Mouse (Mus musculus) neural tube, embryonic 15.5 days (tissue): ENCODE measurements around the gene Fen1. TPM values are rescaled to one million over a fixed set of nuclear protein-coding genes. Genes with fewer than 3 reads are reported as not detected.
"Not testable (repeated sequence)": the region's sequence is repeated elsewhere in the genome, so short reads cannot be mapped to it uniquely, and the experiment has no call there.

Experiments used
- ATAC-seq: fragments of 200-750 bp; cut with Nextera tagmentation; 2 replicates; pipeline ENCODE4 v1.8.0; 2017; ENCODE audit warnings: mild to moderate bottlenecking, moderate TSS enrichment, moderate library complexity; ENCODE audit not compliant: low FRiP score
- H3K27ac ChIP-seq: fragments of 300-500 bp; sonication (generic); replicated peaks from 2 replicates; pipeline ENCODE4 v1.5.1; 2015; ENCODE audit warnings: mild to moderate bottlenecking, inconsistent platforms
- H3K27me3 ChIP-seq: fragments of 300-500 bp; sonication (generic); replicated peaks from 2 replicates; pipeline ENCODE4 v1.6.1; 2015; ENCODE audit warnings: inconsistent platforms
- H3K36me3 ChIP-seq: fragments of 300-500 bp; sonication (generic); 2 replicates; pipeline ENCODE4 v1.6.1; 2015; ENCODE audit warnings: inconsistent platforms
- H3K4me1 ChIP-seq: fragments of 300-500 bp; sonication (generic); 2 replicates; pipeline ENCODE4 v1.6.1; 2015; ENCODE audit warnings: inconsistent platforms
- H3K4me2 ChIP-seq: fragments of 300-500 bp; sonication (generic); 2 replicates; pipeline ENCODE4 v1.6.1; 2015; ENCODE audit warnings: inconsistent platforms, mild to moderate bottlenecking, moderate library complexity
- H3K4me3 ChIP-seq: fragments of 300-500 bp; sonication (generic); replicated peaks from 2 replicates; pipeline ENCODE4 v1.5.1; 2015; ENCODE audit warnings: mild to moderate bottlenecking, inconsistent platforms
- H3K9ac ChIP-seq: fragments of 300-500 bp; sonication (generic); replicated peaks from 2 replicates; pipeline ENCODE4 v1.6.1; 2015; ENCODE audit warnings: mild to moderate bottlenecking, inconsistent platforms
- H3K9me3 ChIP-seq: fragments of 300-500 bp; sonication (generic); replicated peaks from 2 replicates; pipeline ENCODE4 v1.6.1; 2016; ENCODE audit warnings: inconsistent platforms
- WGBS: fragments of 180-500 bp; shearing (Covaris S2); methylation state at CpG from one replicate; pipeline ENCODE4 v1.1.7; 2015; ENCODE audit warnings: mixed read lengths; 5-methylcytosine and 5-hydroxymethylcytosine counted together
- polyA plus RNA-seq: library from polyadenylated mRNA; unstranded; fragments of >200 nt; fragmentation: Nextera tagmentation; extraction: Ambion mirVana; gene quantifications from 2 replicates; pipeline ENCODE4 v1.2.1, GENCODE M21; 2015

Fen1 gene
- polyA plus RNA-seq, 1 experiment from 2014 or later: 22.8 TPM

- no peaks in the 10 kb centered on the region for H3K4me1 ChIP-seq
- H3K36me3 ChIP-seq: no peaks in the 10 kb centered on the region
- H3K4me3 ChIP-seq: no peak overlapping the region
- H3K9me3 ChIP-seq: no peaks in the 10 kb centered on the region
- 72% methylated on average over 1 of the region's 1 CpGs for whole genome bisulfite sequencing
- H3K9ac ChIP-seq: no peak overlapping the region
- ATAC-seq: no peak
- no peak overlapping the region for H3K27ac ChIP-seq
- no peak overlapping the region for H3K4me2 ChIP-seq
- H3K27me3 ChIP-seq: no peaks in the 10 kb centered on the region
Measured at GRCm38 (mm10) chr19:10176477-10176876, 27.5 kb downstream of the Fen1 start.

GRCm38 (mm10) chr19:10174956-10175355 is 29.0 kb downstream of the Fen1 start:
- no peak overlapping the region for H3K27ac ChIP-seq
- H3K4me1 ChIP-seq: no peaks in the 10 kb centered on the region
- no peaks in the 10 kb centered on the region for H3K27me3 ChIP-seq
- H3K4me3 ChIP-seq: no peak overlapping the region
- 79% methylated on average over 4 of the region's 4 CpGs for WGBS
- H3K36me3 ChIP-seq: no peaks in the 10 kb centered on the region
- H3K9ac ChIP-seq: no peak overlapping the region
- ATAC-seq: no peak
- H3K4me2 ChIP-seq: no peak overlapping the region
- no peaks in the 10 kb centered on the region for H3K9me3 ChIP-seq

GRCm38 (mm10) chr19:10173844-10174539 is 30.0 kb downstream of the Fen1 start:
- Histone ChIP-seq H3K4me1 (no peaks in the 10 kb centered on the region), H3K36me3 (no peaks in the 10 kb centered on the region), H3K9me3 (no peaks in the 10 kb centered on the region), H3K4me3 (no peak overlapping the region), H3K27me3 (no peaks in the 10 kb centered on the region), H3K27ac (no peak overlapping the region), H3K4me2 (no peak overlapping the region), H3K9ac (no peak overlapping the region)
- WGBS: 97% methylated on average over 7 of the region's 7 CpGs
- ATAC-seq: no peak

GRCm38 (mm10) chr19:10173116-10173718 is 30.8 kb downstream of the Fen1 start:
- H3K27me3 ChIP-seq: no peaks in the 10 kb centered on the region
- ATAC-seq: no peak
- H3K4me1 ChIP-seq: no peaks in the 10 kb centered on the region
- H3K4me2 ChIP-seq: no peak overlapping the region
- no peak overlapping the region for H3K9ac ChIP-seq
- H3K27ac ChIP-seq: no peak overlapping the region
- no peak overlapping the region for H3K4me3 ChIP-seq
- no peaks in the 10 kb centered on the region for H3K9me3 ChIP-seq
- no peaks in the 10 kb centered on the region for H3K36me3 ChIP-seq
- 89% methylated on average over 5 of the region's 5 CpGs for WGBS

GRCm38 (mm10) chr19:10171846-10172245 is 32.1 kb downstream of the Fen1 start:
- Histone ChIP-seq H3K9ac (no peak overlapping the region), H3K36me3 (no peaks in the 10 kb centered on the region), H3K4me1 (no peaks in the 10 kb centered on the region), H3K27ac (no peak overlapping the region), H3K27me3 (no peaks in the 10 kb centered on the region), H3K9me3 (no peaks in the 10 kb centered on the region), H3K4me3 (no peak overlapping the region), H3K4me2 (no peak overlapping the region)
- no peak for ATAC-seq

- Histone ChIP-seq H3K9ac (no peak overlapping the region), H3K4me2 (no peak overlapping the region), H3K27ac (no peak overlapping the region), H3K27me3 (no peaks in the 10 kb centered on the region), H3K4me1 (no peaks in the 10 kb centered on the region), H3K9me3 (no peaks in the 10 kb centered on the region), H3K36me3 (no peaks in the 10 kb centered on the region), H3K4me3 (no peak overlapping the region)
- ATAC-seq: no peak
- 68% methylated on average over 7 of the region's 7 CpGs for WGBS
Measured at GRCm38 (mm10) chr19:10171359-10171758, 32.6 kb downstream of the Fen1 start.

- WGBS: 14% methylated on average over 1 of the region's 1 CpGs
- H3K9ac ChIP-seq: no peak overlapping the region
- H3K27me3 ChIP-seq: no peaks in the 10 kb centered on the region
- H3K4me1 ChIP-seq: no peaks in the 10 kb centered on the region
- H3K9me3 ChIP-seq: no peaks in the 10 kb centered on the region
- H3K4me3 ChIP-seq: no peak overlapping the region
- no peak overlapping the region for H3K27ac ChIP-seq
- H3K36me3 ChIP-seq: no peaks in the 10 kb centered on the region
- ATAC-seq: no peak
- H3K4me2 ChIP-seq: no peak overlapping the region
Measured at GRCm38 (mm10) chr19:10170466-10170865, 33.5 kb downstream of the Fen1 start.

GRCm38 (mm10) chr19:10169692-10170330 is 34.2 kb downstream of the Fen1 start:
- not testable (repeated sequence) for H3K36me3 ChIP-seq, H3K4me3 ChIP-seq, H3K27ac ChIP-seq, H3K9ac ChIP-seq, H3K27me3 ChIP-seq, H3K4me1 ChIP-seq, H3K4me2 ChIP-seq, ATAC-seq, H3K9me3 ChIP-seq
- WGBS: 91% methylated on average over 3 of the region's 3 CpGs

GRCm38 (mm10) chr19:10169179-10169578 is 34.8 kb downstream of the Fen1 start:
- no peaks in the 10 kb centered on the region for H3K9me3 ChIP-seq
- H3K4me1 ChIP-seq: no peaks in the 10 kb centered on the region
- no peaks in the 10 kb centered on the region for H3K27me3 ChIP-seq
- no peak overlapping the region for H3K9ac ChIP-seq
- no peak overlapping the region for H3K4me2 ChIP-seq
- no peak for ATAC-seq
- H3K27ac ChIP-seq: no peak overlapping the region
- H3K4me3 ChIP-seq: no peak overlapping the region
- no peaks in the 10 kb centered on the region for H3K36me3 ChIP-seq

GRCm38 (mm10) chr19:10168441-10168840 is 35.5 kb downstream of the Fen1 start:
- no peak overlapping the region for H3K27ac ChIP-seq
- no peak overlapping the region for H3K4me3 ChIP-seq
- no peak overlapping the region for H3K4me2 ChIP-seq
- H3K9me3 ChIP-seq: no peaks in the 10 kb centered on the region
- no peak for ATAC-seq
- H3K36me3 ChIP-seq: no peaks in the 10 kb centered on the region
- H3K4me1 ChIP-seq: no peaks in the 10 kb centered on the region
- H3K27me3 ChIP-seq: no peaks in the 10 kb centered on the region
- no peak overlapping the region for H3K9ac ChIP-seq
- WGBS: 84% methylated on average over 3 of the region's 3 CpGs

GRCm38 (mm10) chr19:10167951-10168350 is 36.0 kb downstream of the Fen1 start:
- H3K4me3 ChIP-seq: no peak overlapping the region
- no peaks in the 10 kb centered on the region for H3K27me3 ChIP-seq
- no peaks in the 10 kb centered on the region for H3K36me3 ChIP-seq
- no peak overlapping the region for H3K4me2 ChIP-seq
- H3K4me1 ChIP-seq: no peaks in the 10 kb centered on the region
- H3K27ac ChIP-seq: no peak overlapping the region
- H3K9ac ChIP-seq: no peak overlapping the region
- ATAC-seq: no peak
- no peaks in the 10 kb centered on the region for H3K9me3 ChIP-seq
- 85% methylated on average over 1 of the region's 1 CpGs for WGBS

GRCm38 (mm10) chr19:10167112-10167511 is 36.9 kb downstream of the Fen1 start:
- H3K36me3 ChIP-seq: no peaks in the 10 kb centered on the region
- no peak overlapping the region for H3K4me3 ChIP-seq
- no peaks in the 10 kb centered on the region for H3K27me3 ChIP-seq
- WGBS: 80% methylated on average over 4 of the region's 4 CpGs
- no peaks in the 10 kb centered on the region for H3K9me3 ChIP-seq
- no peak overlapping the region for H3K27ac ChIP-seq
- H3K9ac ChIP-seq: no peak overlapping the region
- H3K4me1 ChIP-seq: no peaks in the 10 kb centered on the region
- ATAC-seq: no peak
- H3K4me2 ChIP-seq: no peak overlapping the region
